Mouse (Mus musculus) ovary, postnatal 14 days (tissue): ENCODE results near the gene Nod1.
A peak's percentile ranks its signal among the peaks of the same experiment; 100 is the strongest.

Experiments
- DNase-seq: peaks from one replicate; pipeline ENCODE4 v3.0.0; 2022; ENCODE audit warnings: low spot score

The Nod1 gene

GRCm38 (mm10) chr6:54972111-54972928 is at the start of gene Nod1:
Gene Nod1, minus strand, starts transcription at chr6:54972612.
- peak; percentile 66 for DNase-seq

- no peak for DNase-seq
Observed at GRCm38 (mm10) chr6:55021806-55022205, 49.4 kb upstream of the Nod1 start.

DNA sequence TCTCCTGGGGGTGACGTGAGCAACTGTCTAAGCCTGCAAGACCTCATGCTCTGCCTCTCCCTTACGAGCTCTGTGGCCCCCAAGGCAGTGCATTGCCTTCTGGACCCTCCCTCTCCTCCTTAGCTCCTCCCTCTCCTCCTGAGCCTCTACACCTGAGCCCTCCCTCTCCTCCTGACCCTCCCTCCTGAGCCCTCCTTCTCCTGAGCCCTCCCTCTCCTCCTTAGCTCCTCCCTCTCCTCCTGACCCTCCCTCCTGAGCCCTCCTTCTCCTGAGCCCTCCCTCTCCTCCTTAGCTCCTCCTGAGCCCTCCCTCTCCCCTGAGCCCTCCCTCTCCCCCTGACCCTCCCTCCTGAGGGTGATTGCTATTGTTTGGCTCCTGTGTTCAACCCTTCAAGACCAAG is 46.0 kb upstream of the Nod1 start:
- no peak for DNase-seq

DNA sequence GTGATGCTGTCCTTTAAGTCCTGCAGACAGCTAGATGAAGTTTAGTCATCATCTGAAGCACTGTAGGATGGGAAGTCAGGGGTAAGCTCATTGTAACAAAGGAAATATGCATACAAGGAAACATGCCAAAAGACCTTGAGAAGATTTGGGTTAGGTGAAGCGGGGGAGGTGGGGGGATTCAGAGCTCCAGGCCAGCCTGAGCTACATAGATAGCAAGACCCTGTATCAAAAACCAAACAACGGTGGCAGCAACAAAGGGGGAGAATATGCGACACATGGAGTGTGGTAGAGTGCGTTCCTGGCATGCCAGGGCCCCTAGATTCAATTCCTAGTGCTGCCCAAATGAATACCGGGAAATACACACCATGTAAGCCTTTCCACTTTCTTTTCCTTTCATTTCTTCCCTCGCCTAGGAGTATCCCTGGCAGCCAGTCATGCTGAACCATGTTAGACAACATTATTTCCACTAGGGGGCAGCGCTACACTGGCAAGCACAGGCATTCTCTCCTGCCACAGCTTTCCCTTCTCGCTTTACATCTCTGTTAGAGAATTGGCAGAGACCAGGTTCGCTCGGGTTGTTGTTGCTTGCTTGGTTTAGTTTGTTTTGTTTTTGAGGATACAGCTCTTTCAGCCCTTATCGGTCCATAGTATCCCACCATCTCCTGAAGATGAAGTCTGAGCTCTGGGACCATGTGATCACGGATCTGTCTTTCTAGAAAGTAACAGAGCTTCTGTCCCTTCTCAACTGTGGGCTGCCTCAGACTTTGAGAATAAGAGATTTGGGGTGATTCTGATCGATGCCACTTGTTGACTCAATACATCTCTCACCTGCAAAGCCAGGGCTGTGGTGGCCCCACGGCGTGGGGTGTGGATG is 44.5 kb upstream of the Nod1 start:
- peak; percentile 51 for DNase-seq

GRCm38 (mm10) chr6:55016236-55016635 is 43.8 kb upstream of the Nod1 start:
- peak; percentile 30 for DNase-seq

DNA sequence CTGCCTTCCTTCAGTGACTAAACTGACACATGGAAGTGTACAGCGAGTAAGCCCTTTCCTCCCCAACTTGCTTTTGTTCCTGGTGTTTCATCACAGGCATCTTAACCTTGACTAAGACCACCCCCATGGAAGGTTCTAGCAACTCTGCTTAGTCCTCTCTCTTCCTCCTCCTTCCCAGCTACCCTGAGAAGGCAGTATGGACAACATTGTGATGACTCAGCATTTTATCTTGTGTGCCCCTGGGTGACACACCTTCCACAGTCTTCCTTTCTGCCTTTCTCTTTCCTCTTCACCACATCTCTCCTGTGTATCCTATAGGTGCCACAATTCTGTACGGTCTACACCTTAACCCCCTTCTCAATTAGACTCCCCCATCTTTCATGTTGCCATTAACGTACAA is 41.8 kb upstream of the Nod1 start:
- DNase-seq, result no peak

DNA sequence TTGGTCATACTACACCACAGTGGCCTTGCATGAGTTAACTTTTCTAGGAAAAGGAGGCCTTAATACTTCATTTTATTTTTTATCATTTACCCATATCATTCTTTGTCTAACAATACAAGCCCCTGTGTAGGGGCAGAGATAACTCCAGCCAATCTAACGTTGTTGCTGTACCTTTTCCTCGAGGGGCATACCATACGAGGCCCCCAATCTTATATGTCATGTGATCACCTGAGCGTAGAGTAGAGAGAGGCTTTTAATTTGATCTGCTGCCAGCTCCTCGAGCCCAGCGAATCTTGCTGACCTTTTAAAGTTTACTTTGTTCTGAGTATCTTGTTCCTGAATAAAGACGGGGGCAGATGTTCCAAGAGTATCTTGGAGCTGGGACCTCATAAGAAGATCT is 40.1 kb upstream of the Nod1 start:
- no peak for DNase-seq

- no peak for DNase-seq
Observed at GRCm38 (mm10) chr6:55010330-55011091, 38.1 kb upstream of the Nod1 start.

DNA sequence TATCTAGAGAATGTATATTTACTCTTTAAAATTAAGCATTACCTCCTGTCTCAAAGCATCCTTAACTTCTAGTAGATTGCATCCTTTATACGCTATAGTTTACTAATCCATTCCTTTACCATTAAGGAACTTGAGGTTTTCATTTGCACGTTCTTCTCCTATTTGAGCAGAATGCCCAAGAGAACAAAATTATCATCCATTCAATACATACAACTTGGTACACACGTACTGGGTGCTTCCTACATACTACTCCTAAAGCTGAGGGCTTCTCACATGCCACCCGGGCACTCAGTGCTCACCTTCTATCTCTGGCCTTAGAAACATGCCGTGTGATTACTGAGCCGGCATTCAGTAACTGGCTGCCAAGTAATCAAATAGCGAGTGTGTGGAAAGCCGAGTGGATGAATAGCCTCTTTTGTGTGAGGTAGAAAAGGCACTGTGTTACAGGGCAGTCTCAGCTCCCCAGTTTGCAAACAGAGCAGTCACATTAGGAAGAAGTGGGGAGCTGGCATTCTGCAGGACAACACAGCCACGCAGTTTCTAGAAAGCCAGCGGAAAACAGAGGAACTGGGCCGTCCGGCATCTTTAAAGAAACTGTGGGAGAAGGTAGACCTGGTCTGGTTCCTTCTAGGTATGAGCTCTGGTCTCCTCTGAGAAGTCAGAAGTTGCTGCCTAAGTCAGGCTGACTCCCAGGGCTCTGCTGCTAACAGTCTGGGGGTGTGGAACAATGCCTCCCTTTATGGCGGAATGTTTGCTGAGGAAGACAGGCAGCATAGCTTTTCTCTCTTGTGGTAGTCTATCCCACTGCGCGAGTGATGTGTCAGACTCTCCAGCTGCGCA is 37.2 kb upstream of the Nod1 start:
- no peak for DNase-seq

GRCm38 (mm10) chr6:55008401-55008800 is 36.0 kb upstream of the Nod1 start:
- DNase-seq, result no peak

GRCm38 (mm10) chr6:55003559-55003958 is 31.1 kb upstream of the Nod1 start:
- no peak for DNase-seq

GRCm38 (mm10) chr6:55002438-55002837 is 30.0 kb upstream of the Nod1 start:
- DNase-seq, result no peak

DNA sequence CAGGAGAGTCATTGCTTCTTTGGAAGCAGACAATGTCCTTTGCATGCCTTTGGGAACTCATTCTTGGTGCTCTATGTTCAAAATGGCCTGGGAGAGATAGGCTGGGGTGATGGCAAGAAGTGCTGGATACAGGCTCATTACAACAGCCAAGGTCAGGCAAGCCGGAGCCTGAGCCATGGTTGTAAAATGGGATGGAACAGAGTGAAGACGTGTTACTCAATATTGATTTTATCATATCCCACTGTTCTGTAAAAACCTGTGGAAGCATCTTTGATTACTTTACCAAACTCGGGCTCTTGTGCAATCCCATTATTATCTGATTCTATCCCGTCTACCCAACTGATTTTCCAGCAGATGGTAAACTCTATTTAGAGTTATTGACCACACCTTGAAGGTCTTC is 28.9 kb upstream of the Nod1 start:
- DNase-seq, result no peak

DNA sequence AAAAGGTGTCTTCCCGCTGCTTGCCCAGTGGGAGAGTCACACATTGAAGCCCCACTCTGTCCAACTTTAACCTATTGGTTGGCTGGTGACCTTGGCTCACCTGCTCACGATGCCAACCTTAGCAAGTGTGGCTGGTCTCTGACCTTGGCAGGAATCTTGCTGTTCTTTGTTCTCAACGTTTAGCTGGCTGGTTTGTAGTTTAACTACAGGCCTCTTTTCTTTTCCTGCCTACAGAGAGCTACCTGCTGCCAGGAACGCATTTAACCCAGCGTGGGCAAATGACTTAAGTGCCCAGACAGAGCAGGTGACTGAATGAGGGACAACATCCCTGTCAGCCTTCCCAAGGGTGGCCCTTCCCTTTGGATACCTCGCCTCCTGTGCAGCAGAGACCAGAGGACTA is 25.3 kb upstream of the Nod1 start:
- no peak for DNase-seq

DNA sequence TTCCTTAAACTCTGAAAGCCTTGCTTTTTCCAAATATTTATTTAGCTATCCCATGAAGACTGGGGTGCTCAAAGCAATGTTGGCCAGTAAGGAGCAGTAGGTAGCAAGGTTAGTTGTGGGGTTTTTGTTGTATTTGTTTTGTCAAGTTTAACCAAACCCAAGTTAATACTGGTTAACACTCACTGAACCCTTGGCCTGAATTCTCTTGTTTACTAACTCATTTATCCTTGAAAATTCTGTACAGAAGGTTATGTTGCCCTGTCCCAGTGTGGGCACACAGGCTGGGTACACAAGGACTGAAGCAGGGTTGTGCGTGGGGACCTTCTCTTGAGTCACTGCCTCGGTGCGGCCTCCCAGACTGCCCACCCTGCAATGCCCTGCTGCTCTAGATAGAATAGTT is 23.9 kb upstream of the Nod1 start:
- no peak for DNase-seq

- DNase-seq, result peak; percentile 82
Observed at GRCm38 (mm10) chr6:54992734-54993260, 20.4 kb upstream of the Nod1 start, which contains the start of gene Ggct. Gene Ggct, minus strand, starts transcription at chr6:54992950.

DNA sequence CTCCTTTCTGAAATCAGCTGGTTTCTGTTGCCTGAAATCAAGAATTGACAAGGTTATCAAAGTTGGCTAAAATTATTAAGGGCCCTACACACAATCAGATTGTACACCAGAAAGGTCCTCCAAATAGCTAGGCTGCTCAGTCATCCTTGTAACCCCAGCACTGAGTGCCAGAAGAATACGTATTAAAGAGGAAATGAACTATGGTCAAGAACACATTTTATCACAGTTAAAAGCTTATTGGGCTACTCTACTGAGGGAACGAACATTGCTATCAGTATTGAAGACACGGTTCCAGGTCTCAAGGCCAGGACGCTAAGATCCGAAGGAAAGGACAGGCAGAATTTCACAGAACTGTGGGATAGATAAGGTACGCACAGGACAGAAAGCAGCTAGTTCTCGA is 19.7 kb upstream of the Nod1 start:
- DNase-seq, result no peak

DNA sequence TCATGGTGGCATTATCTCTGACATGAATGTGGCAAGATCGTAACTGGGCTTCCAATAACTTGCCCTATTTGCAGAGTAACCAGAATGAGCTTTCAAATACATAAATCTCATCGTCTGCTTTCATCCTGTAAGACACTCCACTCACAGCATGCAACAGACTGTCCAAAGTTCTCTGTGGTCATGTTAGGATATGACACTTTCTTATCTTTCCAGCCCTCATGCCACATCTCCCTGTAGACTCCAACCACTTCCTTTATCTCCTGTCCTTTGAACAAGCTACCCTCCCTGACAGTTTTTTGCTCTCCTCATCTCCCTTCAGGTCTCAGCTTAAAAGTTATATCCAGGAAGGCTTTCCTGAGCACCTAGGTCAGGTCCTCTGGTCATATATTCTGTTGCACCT is 18.8 kb upstream of the Nod1 start:
- no peak for DNase-seq

- no peak for DNase-seq
Observed at GRCm38 (mm10) chr6:54988141-54988540, 15.7 kb upstream of the Nod1 start.

GRCm38 (mm10) chr6:54984096-54984495 is 11.7 kb upstream of the Nod1 start:
- no peak for DNase-seq

DNA sequence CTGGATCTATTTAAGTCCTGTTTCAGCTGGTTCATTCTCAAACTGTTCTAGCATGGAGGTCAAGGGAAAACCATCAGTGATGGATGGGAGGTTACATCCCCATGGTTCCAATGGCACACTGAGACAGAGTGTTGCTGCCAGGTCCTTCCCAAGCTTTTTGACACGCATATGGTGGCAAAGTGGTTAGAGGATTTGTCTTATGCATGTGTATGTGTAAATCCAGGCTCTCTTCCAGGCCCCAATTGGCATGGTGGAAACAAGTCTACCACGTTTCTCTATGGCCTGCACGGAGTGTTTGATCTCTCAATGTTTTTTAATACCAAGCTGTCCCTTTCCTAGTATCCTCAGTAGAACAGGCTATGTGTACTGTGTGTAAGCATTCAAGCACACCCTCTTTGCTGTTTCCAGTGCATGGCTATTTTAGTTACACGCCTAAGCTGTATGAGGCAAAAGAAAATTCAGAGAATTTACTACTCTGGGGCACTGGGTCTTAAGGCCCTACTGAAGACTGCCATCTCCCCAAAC is 11.2 kb upstream of the Nod1 start:
- DNase-seq, result no peak
